Mouse (Mus musculus) bone marrow, adult 2 months (tissue): Measurements from ENCODE around the gene Mcrip1.

Experiments used
- CTCF ChIP-seq: fragments of 200-500 bp; IDR thresholded peaks from 2 replicates; pipeline ENCODE4 v1.5.1; 2011; ENCODE audit warnings: low read length, control low read depth; ENCODE audit not compliant: control insufficient read depth, insufficient read depth
- POLR2A ChIP-seq: fragments of 200-500 bp; IDR thresholded peaks from 2 replicates; pipeline ENCODE4 v1.6.1; 2011; ENCODE audit warnings: low read depth, mild to moderate bottlenecking, control low read depth, low read length, borderline replicate concordance; ENCODE audit not compliant: control insufficient read depth

GRCm38 (mm10) chr11:120545964-120546363 is 3.6 kb downstream of the Mcrip1 start:
- TF ChIP-seq CTCF: no peak
- TF ChIP-seq POLR2A: no peak
